Mouse (Mus musculus): ENCODE measurements around the gene Otulinl.

GRCm38 (mm10) chr15:27646665-27647064 lies 34.7 kb downstream of the Otulinl start:
- TF ChIP-seq CTCF (IDR thresholded peaks at IDR 0.05; ENCODE audit: low read depth, low read length) (no peak), GATA1 (IDR thresholded peaks at IDR 0.05; ENCODE audit: borderline replicate concordance, low read length) (no peak), POLR2AphosphoS5 (IDR thresholded peaks at IDR 0.05; ENCODE audit: insufficient replicate concordance, low read depth, low read length) (no peak), TAL1 (conservative IDR thresholded peaks at IDR 0.05; ENCODE audit: low read depth, low read length) (no peak), GATA2 (IDR thresholded peaks at IDR 0.05; ENCODE audit: borderline replicate concordance, low read depth, low read length) (no peak)
